Mouse (Mus musculus): ENCODE results near the gene Sult4a1.

- TF ChIP-seq POLR2A (IDR thresholded peaks at IDR 0.05; ENCODE audit: borderline replicate concordance, insufficient read depth, low read length): no peak
- TF ChIP-seq CTCF (IDR thresholded peaks at IDR 0.05; ENCODE audit: borderline replicate concordance, insufficient read depth, low read depth, low read length): peak; percentile 72; the same call in 1 of the 2 replicates
Measured at GRCm38 (mm10) chr15:84072226-84072625, 33.3 kb downstream of the Sult4a1 start.

Measured in cerebellum, adult 2 months (tissue).